Mouse (Mus musculus): ENCODE measurements around the gene Gna15.
A peak's percentile ranks its signal among the peaks of the same experiment; 100 is the strongest.

The Gna15 gene

DNA sequence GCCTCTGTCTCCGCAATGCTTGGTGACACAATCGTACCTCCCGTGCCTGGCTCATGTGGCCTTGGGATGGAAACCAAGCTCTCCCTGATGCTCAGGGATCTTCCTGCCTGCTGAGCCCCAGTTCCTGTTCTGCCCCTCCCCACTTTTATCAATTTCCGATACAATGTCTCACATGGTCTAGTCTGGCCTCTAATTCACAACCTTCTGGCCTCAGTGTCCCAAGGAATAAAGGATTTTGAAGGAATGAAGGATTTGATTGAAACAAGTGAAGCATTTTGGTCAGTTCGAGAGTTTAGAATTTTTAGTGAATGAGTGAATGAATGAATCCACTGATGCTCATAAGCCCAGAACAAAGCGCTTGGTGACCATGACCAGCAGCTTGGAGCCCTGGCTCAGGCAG, 883 bp downstream of the Gna15 start:
- no peak for DNase-seq (ENCODE audit: low spot score)

DNA sequence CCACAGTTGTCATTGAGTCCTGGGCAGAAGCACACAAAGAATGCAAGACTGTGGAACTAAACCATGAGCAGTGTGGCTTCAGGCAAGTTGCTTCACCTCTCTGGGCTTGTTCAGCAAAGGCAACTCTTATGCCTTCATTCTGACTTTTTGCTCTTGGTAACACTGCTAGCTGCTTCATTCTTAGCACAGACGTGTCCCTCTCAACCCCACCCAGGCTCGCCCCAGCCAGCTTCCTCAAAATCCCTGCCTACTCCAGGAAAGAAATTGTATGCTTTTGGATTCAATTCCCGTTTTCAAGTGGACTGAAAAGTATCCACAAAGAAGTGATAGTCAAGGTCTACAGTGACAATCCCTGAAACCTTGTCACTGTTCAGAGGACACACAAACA, 4.1 kb downstream of the Gna15 start:
- DNase-seq (ENCODE audit: low spot score) = no peak

DNA sequence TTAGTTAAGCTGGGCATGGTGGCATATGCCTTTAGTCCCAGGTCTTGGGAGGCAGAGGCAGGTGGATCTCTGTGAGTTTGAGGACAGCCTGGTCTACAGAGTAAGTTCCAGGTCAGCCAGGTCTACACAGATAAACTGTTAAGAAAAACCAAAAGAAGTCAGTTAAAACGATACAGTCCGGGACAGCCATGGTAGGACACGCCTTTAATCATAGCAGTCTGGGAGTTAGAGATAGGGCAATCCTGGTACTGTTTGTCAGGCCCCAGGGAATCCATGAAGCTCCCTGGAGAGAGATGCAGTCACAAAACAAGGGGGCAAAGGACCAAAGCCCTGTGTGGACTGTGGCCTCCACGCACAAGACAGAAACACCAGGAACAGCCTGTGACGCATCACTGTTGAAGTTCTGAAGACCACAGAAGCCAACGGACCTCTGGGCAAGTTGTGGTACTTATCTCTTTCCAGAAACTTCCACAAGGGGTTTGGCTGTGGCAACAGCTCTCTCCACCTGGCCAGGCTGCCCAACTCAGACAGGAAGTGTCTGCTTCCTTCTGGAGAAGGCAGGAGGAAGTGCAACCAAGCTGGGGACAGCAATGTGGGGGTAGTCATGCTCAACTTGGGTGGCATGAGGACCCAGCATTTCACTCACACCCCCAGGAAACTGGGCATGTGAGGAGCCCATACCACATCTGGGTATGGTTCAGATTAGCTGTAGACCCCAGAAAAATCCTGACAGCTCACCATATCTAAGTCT, 4.6 kb downstream of the Gna15 start:
- no peak for DNase-seq (ENCODE audit: low spot score)

GRCm38 (mm10) chr10:81518546-81518945, 5.5 kb downstream of the Gna15 start:
- peak; percentile 56 for DNase-seq (ENCODE audit: low spot score)

- no peak for DNase-seq (ENCODE audit: low spot score)
Observed at GRCm38 (mm10) chr10:81517227-81517626, 6.8 kb downstream of the Gna15 start.

GRCm38 (mm10) chr10:81513798-81514197, 10.2 kb downstream of the Gna15 start:
- no peak for DNase-seq (ENCODE audit: low spot score)

- DNase-seq (ENCODE audit: low spot score) = no peak
Observed at GRCm38 (mm10) chr10:81510246-81510810, 13.7 kb downstream of the Gna15 start.

- DNase-seq (ENCODE audit: low spot score) = no peak
Observed at GRCm38 (mm10) chr10:81507691-81508489, 16.1 kb downstream of the Gna15 start.

DNA sequence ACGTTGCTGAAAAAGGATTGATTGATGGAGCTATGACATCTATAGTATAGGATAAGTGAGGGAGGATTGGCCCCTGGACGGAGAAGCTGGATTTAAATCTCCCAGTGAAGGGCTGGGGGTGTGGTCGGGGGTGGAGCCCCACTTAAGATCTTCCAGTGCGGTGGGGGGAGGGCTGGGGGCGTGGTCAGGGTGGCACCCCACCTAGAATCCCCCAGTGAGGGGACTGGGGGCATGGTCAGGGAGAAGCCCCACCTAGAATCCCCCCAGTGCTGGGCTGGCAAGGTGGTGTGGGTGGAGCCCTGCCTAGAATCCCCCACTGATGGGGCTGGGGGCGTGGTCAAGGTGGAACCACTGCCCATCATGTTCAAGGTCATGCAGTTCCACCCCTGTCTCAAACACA, 16.9 kb downstream of the Gna15 start:
- no peak for DNase-seq (ENCODE audit: low spot score)

DNA sequence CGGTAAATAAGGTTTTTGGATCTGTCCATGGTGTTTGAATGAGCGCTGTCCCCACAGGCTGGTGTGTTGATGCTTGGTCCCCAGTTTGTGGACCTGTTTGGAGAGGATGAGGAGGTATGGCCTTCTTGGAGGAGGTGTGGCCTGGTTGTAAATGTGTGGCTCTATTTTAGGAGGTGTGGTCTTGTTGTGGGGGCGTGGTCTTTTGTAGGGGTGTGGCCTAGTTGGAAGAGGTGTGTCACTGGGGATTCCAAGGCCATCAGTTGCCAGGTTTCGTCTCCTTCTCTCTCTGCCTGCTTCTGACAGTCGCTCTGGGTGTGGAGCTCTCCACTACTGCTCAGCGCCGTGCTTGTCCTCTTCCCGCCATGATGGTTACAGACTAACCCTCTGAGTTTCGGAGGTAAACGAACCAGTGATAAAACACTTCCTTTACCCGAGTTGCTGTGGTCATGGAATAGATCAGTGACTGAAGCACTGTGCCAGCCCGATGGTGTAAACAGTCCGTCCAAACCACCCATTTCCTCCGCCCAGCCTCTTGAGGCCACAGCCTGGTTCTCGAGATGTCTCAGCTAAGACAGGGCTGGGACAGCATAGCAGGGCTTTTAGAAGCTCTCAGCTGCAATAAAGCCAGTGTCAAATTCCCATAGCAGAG, 18.9 kb downstream of the Gna15 start:
- no peak for DNase-seq (ENCODE audit: low spot score)

GRCm38 (mm10) chr10:81502658-81503057, 21.4 kb downstream of the Gna15 start:
- DNase-seq (ENCODE audit: low spot score) = peak; percentile 93

DNA sequence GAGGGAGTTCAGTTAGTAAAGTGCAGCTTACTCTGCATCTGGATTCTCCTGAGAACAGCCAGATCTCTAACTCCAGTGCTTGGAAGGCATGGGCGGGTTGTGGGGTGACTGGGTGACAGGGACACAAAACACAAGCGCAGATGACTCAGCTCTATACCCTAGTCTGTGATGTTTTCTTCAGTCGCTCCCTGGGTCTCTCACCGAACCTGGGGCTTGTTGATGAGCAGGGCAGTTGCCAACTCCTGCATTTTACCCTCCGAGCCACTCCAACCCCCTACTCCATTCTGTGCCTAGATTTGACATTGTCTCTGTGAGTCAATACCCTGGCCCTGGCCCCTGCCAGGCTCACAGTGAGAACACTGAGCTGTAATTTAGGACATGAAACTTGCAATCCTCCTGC, 22.2 kb downstream of the Gna15 start:
- no peak for DNase-seq (ENCODE audit: low spot score)

DNA sequence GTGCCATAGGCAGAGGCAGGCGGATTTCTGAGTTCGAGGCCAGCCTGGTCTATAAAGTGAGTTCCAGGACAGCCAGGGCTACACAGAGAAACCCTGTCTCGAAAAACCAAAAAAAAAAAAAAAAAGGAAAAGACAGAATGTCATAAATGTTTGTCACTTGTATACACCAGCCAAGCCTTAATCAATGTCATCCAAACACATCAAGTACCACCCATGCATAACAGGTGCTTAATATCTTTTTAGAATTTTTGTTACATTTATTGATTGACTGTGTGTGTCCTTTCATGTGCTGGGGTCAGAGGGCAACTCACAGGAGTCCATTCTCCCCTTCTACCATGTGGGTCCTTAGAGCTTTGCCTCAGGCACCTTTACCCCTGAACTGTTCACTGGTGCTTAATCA, 24.0 kb downstream of the Gna15 start, which contains the start of gene S1pr4:
Gene S1pr4, minus strand, starts transcription at position 101 of the 400 bp plus-strand sequence.
- DNase-seq (ENCODE audit: low spot score) = no peak

DNA sequence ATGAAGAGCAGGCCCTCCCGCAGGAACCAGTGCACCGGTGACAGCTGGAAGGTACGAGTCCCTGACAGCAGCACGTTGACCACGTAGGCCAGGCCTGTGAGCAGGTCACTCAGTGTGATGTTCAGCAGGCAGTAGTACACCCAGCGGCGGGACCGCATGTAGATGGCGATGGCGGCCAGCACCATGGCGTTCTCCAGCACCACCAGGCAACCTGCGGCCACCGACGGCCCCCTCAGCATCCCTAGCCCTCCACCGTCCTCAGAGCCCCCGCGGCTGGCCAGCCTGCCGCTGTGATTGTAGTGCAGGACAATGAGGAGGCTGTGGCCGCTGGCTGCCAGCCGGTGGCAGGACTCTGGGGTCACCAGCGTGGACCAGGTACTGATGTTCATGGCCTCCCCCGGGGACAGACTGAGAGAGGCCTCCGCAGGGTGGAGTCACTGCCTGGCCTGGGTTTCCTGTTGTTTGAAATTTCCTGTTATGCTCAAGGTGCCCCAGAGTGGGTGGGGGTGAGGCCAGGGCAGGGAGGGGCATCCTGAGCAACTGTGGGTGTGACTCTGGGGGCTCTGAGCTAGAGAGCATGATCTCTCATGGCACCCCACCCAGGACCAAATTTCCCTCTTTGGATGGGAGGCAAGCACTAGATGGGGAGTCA, 24.6 kb downstream of the Gna15 start:
- DNase-seq (ENCODE audit: low spot score) = no peak

GRCm38 (mm10) chr10:81498316-81499249, 25.4 kb downstream of the Gna15 start:
- DNase-seq (ENCODE audit: low spot score) = no peak

DNA sequence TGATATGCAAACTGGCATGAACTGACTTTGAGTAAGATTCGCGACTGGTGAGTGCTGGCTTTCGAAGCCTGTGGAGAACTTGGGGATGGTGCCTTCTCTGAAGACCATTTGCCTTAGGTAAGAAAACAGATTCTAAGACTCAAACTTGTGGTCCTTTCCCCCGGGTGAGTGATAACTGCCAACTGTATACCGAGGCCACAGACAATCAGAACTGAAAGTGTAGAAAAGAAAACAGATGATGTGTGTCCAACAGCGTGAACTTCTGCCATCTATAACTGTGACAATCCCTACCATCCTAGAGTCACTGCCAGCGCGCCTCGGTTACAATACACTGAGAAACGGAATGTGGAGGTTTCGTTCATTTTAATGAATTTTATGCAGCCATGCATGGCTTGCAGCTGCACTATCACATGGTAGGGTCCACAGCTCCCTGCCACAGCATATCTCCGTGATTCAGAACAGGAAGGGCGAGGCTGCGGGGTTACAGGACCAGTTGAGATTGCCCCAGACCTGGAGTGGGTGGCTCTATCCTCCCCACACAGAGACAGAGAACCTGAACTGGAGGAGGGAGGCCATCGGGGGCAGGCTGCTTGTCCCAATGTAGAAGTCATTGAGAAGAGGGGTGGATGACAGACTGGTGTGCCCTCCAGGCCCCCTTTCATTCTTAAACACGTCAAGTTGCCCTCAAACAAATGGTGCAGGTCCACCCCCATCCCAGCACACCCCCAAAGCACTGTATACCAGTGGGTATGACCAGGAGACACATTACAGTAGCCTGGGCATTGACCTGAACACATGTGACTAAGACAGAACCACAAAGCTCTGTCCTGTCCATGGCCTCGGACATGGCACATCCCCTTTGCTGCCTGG, 26.4 kb downstream of the Gna15 start:
- no peak for DNase-seq (ENCODE audit: low spot score)

DNA sequence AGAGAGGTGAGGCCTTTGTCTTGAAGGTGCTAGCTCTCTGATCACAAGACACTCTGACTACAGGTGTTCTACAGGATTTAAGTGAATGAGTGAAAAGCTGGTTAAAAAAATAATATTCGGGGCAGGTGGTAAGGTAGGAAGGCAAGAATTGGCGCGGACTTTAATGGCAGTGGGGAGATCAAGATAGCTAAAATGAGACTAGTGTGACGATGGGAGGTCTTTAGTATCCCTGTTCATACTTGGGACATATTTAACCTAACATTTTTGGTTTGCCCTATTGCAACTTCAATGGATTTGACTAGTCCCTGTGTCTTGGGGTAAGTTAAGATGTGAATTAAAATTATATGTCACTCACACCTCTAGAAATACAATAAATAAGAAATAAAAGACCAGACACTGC, 27.1 kb downstream of the Gna15 start:
- DNase-seq (ENCODE audit: low spot score) = no peak

DNA sequence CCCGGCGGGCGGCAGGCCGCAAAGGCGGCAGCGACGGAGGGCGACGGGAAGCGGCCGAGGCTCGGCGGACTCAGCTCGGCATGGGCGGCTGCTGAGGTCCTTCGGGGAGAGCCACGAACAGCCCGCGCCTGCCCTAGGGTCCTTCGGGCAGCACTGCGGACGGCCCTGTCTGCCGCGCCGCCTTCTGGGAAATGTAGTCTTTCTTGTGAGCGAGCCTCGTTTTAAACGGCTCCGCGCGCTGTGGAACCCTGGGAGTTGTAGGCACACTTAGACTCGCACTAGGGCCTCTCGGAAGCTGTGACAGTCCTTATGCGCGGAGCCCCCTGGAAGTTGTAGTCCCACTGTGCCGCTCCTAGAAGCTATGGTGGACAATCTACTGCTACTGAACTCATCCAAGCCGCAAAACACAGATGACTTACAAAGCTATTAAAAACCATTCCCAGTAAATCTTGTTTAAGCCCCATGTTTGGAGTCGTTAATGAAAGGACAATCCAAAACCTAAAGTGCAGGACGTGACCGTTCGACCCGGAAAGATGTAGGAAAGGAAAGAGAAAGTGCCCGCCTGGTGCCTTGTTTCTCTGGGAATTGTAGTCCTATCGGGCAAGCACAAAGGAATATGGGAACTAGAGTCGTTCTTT, 27.6 kb downstream of the Gna15 start, which contains the start of gene Ncln:
Gene Ncln, minus strand, starts transcription at position 129 of the 638 bp plus-strand sequence.
- peak; percentile 96 for DNase-seq (ENCODE audit: low spot score)

DNA sequence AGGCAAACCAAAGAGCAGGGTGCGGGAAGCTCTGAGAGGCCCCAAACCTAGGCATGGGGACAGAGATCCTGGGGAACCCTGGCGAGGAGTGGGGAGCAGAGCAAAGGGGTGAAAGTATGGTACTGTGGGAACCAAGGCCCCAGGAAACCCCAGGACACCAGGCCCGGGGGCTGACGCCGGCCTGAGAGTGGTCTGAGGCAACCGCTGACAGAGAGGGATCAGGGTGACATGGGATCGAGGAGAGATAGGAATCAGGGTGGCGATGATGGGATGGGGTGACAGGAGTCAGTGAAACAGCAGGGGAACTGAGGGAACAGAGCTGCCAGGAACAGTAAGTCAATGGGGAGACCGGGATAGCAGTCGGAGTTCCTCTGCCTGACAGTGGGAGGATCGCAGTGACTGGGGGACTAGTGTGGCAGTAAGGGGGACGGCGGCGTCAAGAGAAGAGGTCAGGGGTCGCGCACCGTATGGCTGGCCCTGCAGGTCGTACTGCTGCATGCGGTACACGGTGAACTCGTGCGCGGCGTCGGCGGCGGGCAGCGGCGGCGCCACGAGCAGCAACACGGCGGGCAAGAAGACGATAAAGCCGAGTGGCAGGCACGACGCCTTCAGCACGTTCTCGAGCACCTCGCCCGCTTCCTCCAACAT, 28.3 kb downstream of the Gna15 start:
- DNase-seq (ENCODE audit: low spot score) = no peak
